Mouse (Mus musculus) testis, adult 2 months (tissue): Measurements from ENCODE around the gene Tmem211. TPM values are rescaled to one million over a fixed set of nuclear protein-coding genes. Genes with fewer than 3 reads are reported as not detected.

ENCODE experiments used
- H3K27ac ChIP-seq: fragments of 200-500 bp; 2 replicates; pipeline ENCODE4 v1.5.1; 2012; ENCODE audit warnings: low read depth, low read length; ENCODE audit not compliant: control insufficient read depth, insufficient read depth
- H3K27me3 ChIP-seq: fragments of 200-500 bp; 2 replicates; pipeline ENCODE4 v1.6.1; 2012; ENCODE audit warnings: mild to moderate bottlenecking, low read length, moderate library complexity; ENCODE audit not compliant: control insufficient read depth, insufficient read depth
- H3K36me3 ChIP-seq: fragments of 200-500 bp; 2 replicates; pipeline ENCODE4 v1.6.1; 2012; ENCODE audit warnings: mild to moderate bottlenecking, low read length; ENCODE audit not compliant: control insufficient read depth, insufficient read depth
- H3K4me1 ChIP-seq: fragments of 200-500 bp; 2 replicates; pipeline ENCODE4 v1.6.1; 2012; ENCODE audit warnings: low read length; ENCODE audit not compliant: control insufficient read depth, insufficient read depth
- H3K4me3 ChIP-seq: fragments of 200-500 bp; 2 replicates; pipeline ENCODE4 v1.5.1; 2012; ENCODE audit warnings: low read depth, mild to moderate bottlenecking, low read length, moderate library complexity, mixed read lengths; ENCODE audit not compliant: control insufficient read depth
- CTCF ChIP-seq: fragments of 200-500 bp; IDR thresholded peaks from 2 replicates; pipeline ENCODE4 v1.5.1; 2012; ENCODE audit warnings: low read depth, mild to moderate bottlenecking, inconsistent platforms, low read length, moderate library complexity; ENCODE audit not compliant: control insufficient read depth, insufficient read depth, insufficient replicate concordance
- POLR2A ChIP-seq: fragments of 200-500 bp; IDR thresholded peaks from 2 replicates; pipeline ENCODE4 v1.6.1; 2012; ENCODE audit warnings: low read depth, mild to moderate bottlenecking, inconsistent platforms, low read length, moderate library complexity; ENCODE audit not compliant: control insufficient read depth
- polyA plus RNA-seq: library from polyadenylated mRNA; depleted of rRNA; stranded (reverse); fragments of >200 nt; gene quantifications from 2 replicates; pipeline ENCODE4 v1.2.3, GENCODE M21; 2012; rRNA removed

Tmem211 gene
- polyA plus RNA-seq, 1 experiment, result not detected

DNA sequence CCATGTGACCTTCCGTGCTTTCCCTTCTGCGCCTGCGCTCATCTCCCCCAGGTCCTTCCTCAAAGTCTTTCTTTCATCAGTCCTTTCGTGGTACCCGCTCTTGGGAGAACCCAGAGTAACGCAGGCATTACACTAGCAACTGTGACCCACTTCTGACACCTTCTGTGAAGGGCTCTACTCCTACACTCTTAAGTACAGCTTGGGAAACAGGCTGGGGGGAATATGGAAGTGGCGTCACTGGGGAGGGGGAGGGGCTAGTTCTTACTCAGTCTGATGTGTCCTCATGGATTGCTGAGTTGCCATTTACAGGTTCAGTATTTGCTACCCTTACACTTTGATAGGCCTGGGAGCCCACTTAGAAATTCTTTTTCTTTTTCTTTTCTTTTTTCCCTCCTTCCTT is 54.8 kb downstream of the Tmem211 start:
- no peak overlapping the region for H3K4me3 ChIP-seq
- no peak for TF ChIP-seq POLR2A
- TF ChIP-seq CTCF, result no peak
- no peak overlapping the region for H3K27ac ChIP-seq
- H3K27me3 ChIP-seq, result no peaks in the 10 kb centered on the region
- no peaks in the 10 kb centered on the region for H3K4me1 ChIP-seq
- H3K36me3 ChIP-seq, result no peaks in the 10 kb centered on the region

DNA sequence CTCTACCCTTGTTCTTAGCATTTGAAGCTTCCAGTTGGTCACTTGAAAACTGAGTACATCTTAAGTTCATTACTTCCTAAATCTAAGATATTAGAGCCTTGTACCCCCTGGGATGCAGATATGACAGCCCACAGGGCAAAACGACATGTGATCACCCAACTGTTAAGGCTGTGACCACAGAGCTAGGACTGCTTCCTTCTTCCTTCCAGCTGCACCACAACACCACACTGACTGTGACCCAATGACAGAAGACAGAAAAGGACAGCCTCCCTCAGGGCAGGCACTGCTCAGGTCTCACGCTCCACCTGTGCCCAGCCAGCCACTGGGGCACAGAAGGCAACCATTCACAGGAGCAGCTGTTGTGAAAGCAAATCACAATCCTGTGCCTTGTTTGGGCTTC is 57.0 kb downstream of the Tmem211 start:
- no peaks in the 10 kb centered on the region for H3K27me3 ChIP-seq
- H3K4me1 ChIP-seq, result peaks cover 2% of the 10 kb centered on the region; the same call in 1 of the 2 replicates
- no peak for TF ChIP-seq POLR2A
- TF ChIP-seq CTCF, result no peak
- H3K4me3 ChIP-seq, result no peak overlapping the region
- no peaks in the 10 kb centered on the region for H3K36me3 ChIP-seq
- no peak overlapping the region for H3K27ac ChIP-seq

DNA sequence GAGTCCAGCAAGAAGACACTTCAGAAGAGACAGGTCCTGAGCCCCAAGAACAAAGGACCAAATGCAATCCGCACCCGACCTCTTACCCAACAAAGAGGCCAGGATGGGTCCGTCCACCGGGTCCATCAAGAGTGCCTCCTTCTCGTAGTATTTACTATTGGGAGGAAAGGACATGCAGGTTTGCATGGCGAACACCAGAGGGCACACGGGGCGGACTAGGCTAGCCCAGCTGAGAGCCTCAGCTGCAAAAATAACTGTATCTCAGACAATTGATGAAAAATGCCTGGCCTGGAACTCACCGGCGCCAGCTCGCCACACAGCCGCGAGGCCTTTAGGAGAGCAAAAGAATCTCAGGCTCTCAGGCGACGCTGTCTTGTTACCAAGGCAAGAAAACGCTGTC is 58.8 kb downstream of the Tmem211 start:
- peaks cover 2% of the 10 kb centered on the region; the same call in 1 of the 2 replicates for H3K4me1 ChIP-seq
- no peaks in the 10 kb centered on the region for H3K27me3 ChIP-seq
- no peak overlapping the region for H3K4me3 ChIP-seq
- H3K27ac ChIP-seq, result no peak overlapping the region
- no peaks in the 10 kb centered on the region for H3K36me3 ChIP-seq
- no peak for TF ChIP-seq POLR2A
- TF ChIP-seq CTCF, result no peak

DNA sequence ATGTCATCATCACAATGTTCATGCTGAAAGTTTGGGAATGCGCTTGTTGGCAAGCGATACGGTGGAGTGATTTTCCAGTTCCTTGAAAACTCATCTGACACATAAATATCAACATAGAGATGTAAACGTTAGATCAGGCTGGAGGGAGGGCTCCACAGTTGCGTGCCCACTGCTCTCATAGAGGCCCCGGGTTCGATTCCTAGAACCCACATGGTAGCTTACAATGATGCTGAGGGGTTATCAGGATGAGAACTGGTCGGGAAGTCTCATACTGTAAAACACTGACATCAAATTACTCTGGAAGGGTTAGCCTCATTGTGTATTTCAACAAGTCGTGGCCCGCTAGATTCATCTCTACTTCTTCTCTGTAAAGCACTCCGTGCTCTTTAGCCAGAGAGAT is 59.3 kb downstream of the Tmem211 start:
- H3K27me3 ChIP-seq, result no peaks in the 10 kb centered on the region
- no peaks in the 10 kb centered on the region for H3K36me3 ChIP-seq
- peaks cover 2% of the 10 kb centered on the region; the same call in 1 of the 2 replicates for H3K4me1 ChIP-seq
- no peak overlapping the region for H3K27ac ChIP-seq
- no peak overlapping the region for H3K4me3 ChIP-seq
- TF ChIP-seq POLR2A, result no peak
- no peak for TF ChIP-seq CTCF

DNA sequence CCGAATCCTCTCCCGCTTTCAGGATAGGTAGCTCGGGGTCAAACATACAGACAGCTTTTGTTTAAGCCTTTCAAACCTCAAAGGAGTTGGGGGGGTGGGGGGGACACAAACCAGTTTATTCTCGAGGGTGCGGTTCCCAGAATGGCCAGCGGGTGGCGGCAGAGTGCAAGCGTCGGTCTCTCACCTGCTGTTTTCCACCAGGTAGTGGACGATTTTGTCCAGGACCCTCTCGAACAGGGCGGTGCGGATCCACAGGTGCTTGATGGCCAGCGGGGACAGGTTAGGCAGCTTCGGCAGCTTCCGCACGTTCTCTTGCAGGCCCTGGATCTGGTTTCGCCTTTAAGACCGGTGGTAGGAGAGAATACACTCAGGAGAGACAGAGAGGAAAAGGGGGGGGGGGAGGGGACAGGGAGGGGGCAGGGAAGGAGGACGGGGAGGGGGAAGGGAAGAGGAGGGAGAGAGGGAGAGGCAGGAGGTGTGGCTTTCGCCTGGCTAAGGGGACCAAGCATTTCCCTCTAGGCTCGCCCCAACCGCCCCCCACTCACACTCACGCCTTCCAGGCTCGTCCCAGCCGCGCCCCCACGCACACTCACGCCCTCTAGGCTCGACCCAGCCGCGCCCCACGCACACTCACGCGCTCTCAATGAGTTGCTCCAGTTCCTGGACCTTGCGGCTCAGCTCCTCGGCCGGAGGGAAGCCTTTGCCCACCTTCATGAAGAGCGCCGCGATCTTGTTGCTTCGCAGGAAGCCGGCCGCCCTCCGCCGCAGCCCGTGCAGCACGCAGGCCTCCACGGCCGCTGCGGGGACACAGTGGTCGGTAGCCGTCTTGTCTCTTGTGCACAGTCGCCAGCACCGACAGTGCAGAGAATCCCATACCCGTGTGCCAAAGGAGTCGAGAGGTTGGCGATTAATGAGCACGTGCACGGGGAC is 60.1 kb downstream of the Tmem211 start:
- Histone ChIP-seq H3K27me3 (no peaks in the 10 kb centered on the region), H3K27ac (no peak overlapping the region), H3K36me3 (no peaks in the 10 kb centered on the region), H3K4me3 (no peak overlapping the region; the same call in 1 of the 2 replicates), H3K4me1 (peaks cover 2% of the 10 kb centered on the region; the same call in 1 of the 2 replicates)
- TF ChIP-seq POLR2A, result no peak
- peak; percentile 86 for TF ChIP-seq CTCF

DNA sequence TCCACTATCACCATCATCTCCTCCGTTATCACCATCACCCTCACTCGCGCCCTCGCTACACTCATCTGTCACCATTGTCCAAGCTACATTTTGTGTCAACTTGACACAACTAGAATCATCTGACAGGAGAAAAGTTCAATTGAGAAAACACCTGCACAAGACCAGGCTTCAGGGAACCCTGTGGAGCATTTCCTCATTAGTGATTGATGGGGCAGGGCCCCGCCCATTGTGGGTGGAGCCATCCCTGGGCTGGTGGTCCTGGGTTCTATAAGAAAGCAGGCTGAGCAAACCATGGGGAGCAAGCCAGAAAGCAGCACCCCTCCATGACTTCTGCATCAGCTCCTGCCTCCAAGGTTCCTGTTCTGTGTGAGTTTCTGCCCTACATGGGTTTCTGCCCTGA is 61.1 kb downstream of the Tmem211 start:
- no peak overlapping the region for H3K27ac ChIP-seq
- H3K27me3 ChIP-seq, result no peaks in the 10 kb centered on the region
- TF ChIP-seq POLR2A, result no peak
- H3K4me1 ChIP-seq, result peaks cover 2% of the 10 kb centered on the region; the same call in 1 of the 2 replicates
- no peak overlapping the region for H3K4me3 ChIP-seq
- no peaks in the 10 kb centered on the region for H3K36me3 ChIP-seq

DNA sequence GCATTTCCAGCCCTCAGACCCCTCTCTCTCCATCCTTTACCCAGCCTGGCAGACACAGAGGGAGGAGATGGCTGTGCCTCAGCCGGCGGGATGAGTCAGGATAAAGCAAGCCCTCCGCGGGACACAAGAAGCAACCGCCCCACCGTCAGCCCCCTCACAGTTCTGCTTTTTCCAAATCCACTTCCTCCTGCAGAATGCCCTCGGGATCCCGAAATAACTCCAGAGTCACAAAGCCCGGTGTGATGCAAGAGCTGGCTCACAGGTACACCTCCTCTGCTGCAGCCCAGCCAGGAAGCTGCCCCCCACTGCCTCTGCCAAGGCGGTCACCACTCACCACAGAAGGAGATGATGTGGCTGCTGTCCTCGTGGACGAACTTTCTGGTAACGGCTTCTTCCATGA is 61.8 kb downstream of the Tmem211 start:
- Histone ChIP-seq H3K36me3 (no peaks in the 10 kb centered on the region), H3K27ac (no peak overlapping the region), H3K27me3 (no peaks in the 10 kb centered on the region), H3K4me3 (no peak overlapping the region), H3K4me1 (peaks cover 2% of the 10 kb centered on the region; the same call in 1 of the 2 replicates)
- TF ChIP-seq CTCF, result no peak
- TF ChIP-seq POLR2A, result no peak

Other genes with a start within 250 kb of the Tmem211 start
- gene Grk3, start 211.1 kb upstream of the Tmem211 start, polyA plus RNA-seq, result 15.3 and 15.8 TPM in 2 replicates
- gene Crybb2, start 156.8 kb upstream of the Tmem211 start, polyA plus RNA-seq, result not detected in 2 replicates
- gene Crybb3, start 145.3 kb upstream of the Tmem211 start, polyA plus RNA-seq, result 0.41 and 0.84 TPM in 2 replicates
- 2.1 and 2.2 TPM in 2 replicates for gene 2900026A02Rik, start 5.7 kb upstream of the Tmem211 start, polyA plus RNA-seq
- 1.8 and 2.2 TPM in 2 replicates for gene Sgsm1, start 83.9 kb downstream of the Tmem211 start, polyA plus RNA-seq
- 10.8 and 12.8 TPM in 2 replicates for gene Aym1, start 130.4 kb downstream of the Tmem211 start, polyA plus RNA-seq